Mouse (Mus musculus) liver, embryonic 12.5 days (tissue): ENCODE results near the gene Pten. TPM values are rescaled to one million over a fixed set of nuclear protein-coding genes. Genes with fewer than 3 reads are reported as not detected.
A peak's percentile ranks its signal among the peaks of the same experiment; 100 is the strongest.

Experiments used
- ATAC-seq: fragments of 200-750 bp; cut with Nextera tagmentation; 2 replicates; pipeline ENCODE4 v1.8.0; 2017; ENCODE audit warnings: moderate number of reproducible peaks, mild to moderate bottlenecking, moderate library complexity
- H3K27ac ChIP-seq: fragments of 300-500 bp; sonication (generic); 2 replicates; pipeline ENCODE4 v1.5.1; 2016; ENCODE audit warnings: mild to moderate bottlenecking
- H3K27me3 ChIP-seq: fragments of 300-500 bp; sonication (generic); replicated peaks from 2 replicates; pipeline ENCODE4 v1.6.1; 2016; ENCODE audit warnings: mild to moderate bottlenecking, moderate library complexity
- H3K36me3 ChIP-seq: fragments of 300-500 bp; sonication (generic); 2 replicates; pipeline ENCODE4 v1.6.1; 2016; ENCODE audit warnings: mild to moderate bottlenecking, moderate library complexity
- H3K4me1 ChIP-seq: fragments of 300-500 bp; sonication (generic); 2 replicates; pipeline ENCODE4 v1.6.1; 2016
- H3K4me2 ChIP-seq: fragments of 300-500 bp; sonication (generic); 2 replicates; pipeline ENCODE4 v1.6.1; 2016; ENCODE audit warnings: mild to moderate bottlenecking, moderate library complexity
- H3K4me3 ChIP-seq: fragments of 300-500 bp; sonication (generic); 2 replicates; pipeline ENCODE4 v1.5.1; 2016; ENCODE audit warnings: mild to moderate bottlenecking, moderate library complexity
- H3K9ac ChIP-seq: fragments of 300-500 bp; sonication (generic); 2 replicates; pipeline ENCODE4 v1.6.1; 2016; ENCODE audit warnings: mild to moderate bottlenecking, moderate library complexity
- H3K9me3 ChIP-seq: fragments of 300-500 bp; sonication (generic); replicated peaks from 2 replicates; pipeline ENCODE4 v1.6.1; 2016; ENCODE audit warnings: mild to moderate bottlenecking, moderate library complexity
- WGBS: fragments of 180-500 bp; shearing (Covaris S2); methylation state at CpG from one replicate; pipeline ENCODE4 v1.1.7; 2016; ENCODE audit not compliant: insufficient replicate concordance; 5-methylcytosine and 5-hydroxymethylcytosine counted together
- polyA plus RNA-seq: library from polyadenylated mRNA; unstranded; fragments of >200 nt; fragmentation: Nextera tagmentation; extraction: Ambion mirVana; gene quantifications from 2 replicates; pipeline ENCODE4 v1.2.1, GENCODE M21; 2016

Gene Pten
- 5.4 and 5.9 TPM in 2 replicates for polyA plus RNA-seq

GRCm38 (mm10) chr19:32756900-32757725, at the start of gene Pten:
TSS of gene Pten (plus strand) at chr19:32757497.
- peak; percentile 90 for ATAC-seq
- Histone ChIP-seq H3K27me3 (peaks cover 9% of the 10 kb centered on the region; the same call in 1 of the 2 replicates), H3K9ac (peak within 1 kb of the TSS; percentile 97), H3K27ac (peak within 1 kb of the TSS; percentile 93), H3K9me3 (no peaks in the 10 kb centered on the region), H3K36me3 (no peaks in the 10 kb centered on the region), H3K4me1 (peaks cover 42% of the 10 kb centered on the region), H3K4me2 (peak within 1 kb of the TSS; percentile 94), H3K4me3 (peak within 1 kb of the TSS; percentile 96)
- 2% methylated on average over 73 of the region's 77 CpGs for WGBS

DNA sequence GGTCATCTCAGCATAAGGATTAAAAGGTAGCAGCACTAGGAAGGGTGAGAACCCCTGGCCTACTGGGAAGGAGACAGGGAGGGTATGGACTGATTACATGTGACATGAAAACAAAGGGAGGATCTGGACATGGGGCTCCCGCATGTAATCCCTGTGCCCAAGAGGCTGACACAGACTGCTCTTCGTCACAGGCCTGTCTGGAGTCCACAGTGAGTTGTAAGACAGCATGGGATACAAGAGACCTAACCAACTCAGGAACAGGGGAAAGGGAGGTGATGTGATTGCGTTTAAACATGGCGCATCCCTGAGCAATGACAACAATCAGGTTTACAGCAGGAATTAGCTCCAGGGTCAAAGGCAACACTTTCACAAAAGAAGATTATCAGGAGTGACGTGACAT, 48.3 kb upstream of the Pten start:
- 77% methylated on average over 5 of the region's 5 CpGs for WGBS

DNA sequence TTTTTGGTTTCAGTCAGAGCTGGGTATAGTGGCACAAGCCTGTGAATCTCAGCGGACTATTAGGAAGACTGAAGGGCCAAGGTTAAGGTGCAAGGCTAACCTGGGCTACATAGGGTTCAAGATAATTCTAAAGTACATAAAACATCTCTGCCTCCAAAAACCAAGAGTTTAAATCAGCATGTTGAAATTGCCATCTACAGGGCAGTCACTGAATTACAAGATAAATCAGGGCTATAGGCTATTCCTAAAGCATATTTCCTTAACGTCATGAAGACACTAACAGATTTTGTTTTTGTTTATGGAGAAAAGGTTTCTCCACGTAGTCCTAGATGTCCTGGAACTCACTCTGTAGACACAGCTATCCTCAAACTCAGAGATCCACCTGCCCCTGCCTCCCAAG, 47.0 kb upstream of the Pten start:
- H3K9ac ChIP-seq, result no peak overlapping the region
- no peaks in the 10 kb centered on the region for H3K9me3 ChIP-seq
- H3K27me3 ChIP-seq, result no peaks in the 10 kb centered on the region
- peaks cover 35% of the 10 kb centered on the region for H3K4me1 ChIP-seq
- peaks cover 20% of the 10 kb centered on the region for H3K36me3 ChIP-seq
- no peak overlapping the region for H3K27ac ChIP-seq
- 57% methylated on average over 3 of the region's 3 CpGs for WGBS
- no peak overlapping the region for H3K4me3 ChIP-seq
- ATAC-seq, result no peak
- H3K4me2 ChIP-seq, result peak overlapping the region; percentile 85

More for the DNA sequence above, 48.3 kb upstream of the Pten start:
- Histone ChIP-seq H3K9me3 (no peaks in the 10 kb centered on the region), H3K27ac (no peak overlapping the region), H3K9ac (no peak overlapping the region), H3K36me3 (peaks cover 33% of the 10 kb centered on the region), H3K4me2 (no peak overlapping the region), H3K4me3 (no peak overlapping the region), H3K27me3 (no peaks in the 10 kb centered on the region), H3K4me1 (peaks cover 26% of the 10 kb centered on the region)
- no peak for ATAC-seq

DNA sequence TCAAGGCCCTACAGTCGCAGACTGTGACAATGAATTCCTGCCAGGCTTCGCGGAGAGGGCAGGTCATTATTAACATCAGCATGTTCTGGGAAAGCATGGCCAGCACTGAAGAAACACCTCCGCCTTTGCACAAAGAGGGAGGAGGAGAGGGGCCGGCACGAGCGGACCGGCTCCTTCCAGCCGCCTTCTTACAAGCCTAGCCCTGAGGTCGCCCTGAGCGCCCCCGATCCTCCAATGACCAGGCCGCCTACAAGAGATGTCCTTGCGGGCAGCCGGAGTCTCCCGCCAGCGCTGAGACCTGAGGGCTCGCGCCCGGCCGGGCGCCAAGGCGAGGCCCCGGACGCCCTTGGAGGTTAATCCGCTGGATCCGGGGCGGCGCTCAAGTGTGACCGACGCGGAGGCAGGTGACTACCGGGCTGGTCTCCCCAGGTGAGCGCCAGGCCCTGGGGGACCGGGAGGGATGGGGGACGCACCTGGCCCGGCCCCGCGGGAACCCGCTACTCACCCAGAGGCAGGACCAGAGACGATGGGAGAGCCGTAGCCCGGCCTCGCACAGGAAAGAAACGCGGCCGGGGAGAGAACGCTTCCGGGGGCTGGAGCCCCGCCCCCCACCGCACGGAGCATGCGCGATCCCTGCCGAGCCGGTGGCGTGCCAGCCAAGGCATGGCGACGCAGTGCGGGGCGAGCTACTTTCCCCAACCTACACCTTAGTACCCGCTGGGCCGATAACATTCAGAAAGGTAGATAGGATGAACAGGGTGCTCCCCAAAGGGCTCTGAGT, 45.3 kb upstream of the Pten start:
- Histone ChIP-seq H3K36me3 (peaks cover 8% of the 10 kb centered on the region; the same call in 1 of the 2 replicates), H3K27ac (peak overlapping the region; percentile 81), H3K9me3 (no peaks in the 10 kb centered on the region), H3K4me3 (peak overlapping the region; percentile 89), H3K9ac (peak overlapping the region; percentile 85), H3K4me1 (peaks cover 35% of the 10 kb centered on the region), H3K27me3 (no peaks in the 10 kb centered on the region), H3K4me2 (peak overlapping the region; percentile 85)
- WGBS, result under 1% methylated on average over 62 of the region's 63 CpGs
- peak; percentile 97 for ATAC-seq

DNA sequence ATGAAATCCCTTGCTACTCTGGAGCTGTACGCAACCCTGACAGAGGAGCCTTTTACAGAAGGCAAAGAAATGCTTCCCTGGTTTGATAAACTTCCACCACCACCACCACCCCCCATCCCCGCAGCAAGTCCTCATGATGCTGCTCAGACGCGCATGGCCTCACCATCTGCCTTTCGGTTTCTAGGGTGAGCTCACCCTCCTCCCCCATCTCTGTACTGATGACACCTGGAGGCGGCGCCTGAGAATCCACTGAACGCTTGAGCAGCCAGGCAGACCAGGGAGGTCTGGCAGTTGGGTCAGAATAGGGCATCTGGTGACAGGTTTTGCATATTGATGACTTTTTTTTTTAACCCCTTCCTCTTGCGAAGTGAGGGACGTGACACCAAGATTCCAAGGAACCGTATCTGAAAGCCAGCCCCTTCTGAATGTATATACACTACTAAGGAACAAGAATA, 44.7 kb upstream of the Pten start:
- H3K27ac ChIP-seq, result peak overlapping the region; percentile 81
- 3% methylated on average over 11 of the region's 11 CpGs for WGBS
- no peaks in the 10 kb centered on the region for H3K27me3 ChIP-seq
- peak; percentile 79 for ATAC-seq
- H3K9me3 ChIP-seq, result no peaks in the 10 kb centered on the region
- peaks cover 8% of the 10 kb centered on the region; the same call in 1 of the 2 replicates for H3K36me3 ChIP-seq
- peak overlapping the region; percentile 85 for H3K4me2 ChIP-seq
- peak overlapping the region; percentile 89 for H3K4me3 ChIP-seq
- peaks cover 35% of the 10 kb centered on the region for H3K4me1 ChIP-seq
- H3K9ac ChIP-seq, result peak overlapping the region; percentile 85

- Histone ChIP-seq H3K4me3 (no peak overlapping the region), H3K9me3 (no peaks in the 10 kb centered on the region), H3K27ac (no peak overlapping the region), H3K36me3 (peaks cover 8% of the 10 kb centered on the region; the same call in 1 of the 2 replicates), H3K4me1 (peaks cover 35% of the 10 kb centered on the region), H3K27me3 (no peaks in the 10 kb centered on the region), H3K4me2 (peak overlapping the region; percentile 85; the same call in 1 of the 2 replicates), H3K9ac (no peak overlapping the region)
- WGBS, result 82% methylated on average over 3 of the region's 3 CpGs
- no peak for ATAC-seq
Measured at GRCm38 (mm10) chr19:32713471-32713870, 43.8 kb upstream of the Pten start.

DNA sequence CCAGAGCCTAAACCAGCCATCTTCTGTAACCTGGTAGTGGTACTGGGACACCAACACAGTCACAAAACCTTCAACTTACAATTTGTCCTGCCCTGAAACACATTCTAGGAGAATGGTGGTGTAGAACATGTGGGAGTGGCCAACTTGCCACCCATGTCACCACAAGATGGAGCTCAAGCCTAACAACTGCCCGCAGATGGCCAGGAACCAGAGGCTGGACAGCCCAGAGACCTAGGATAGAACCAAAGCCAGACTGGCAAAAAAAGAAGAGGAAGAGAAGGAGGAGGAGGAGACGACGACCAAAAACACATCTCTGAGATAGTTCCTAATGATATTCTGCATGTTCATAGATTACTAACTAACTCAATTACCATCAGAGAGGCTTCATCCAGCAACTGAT, 42.1 kb upstream of the Pten start:
- no peak for ATAC-seq
- WGBS, result 7% methylated on average over 3 of the region's 3 CpGs

DNA sequence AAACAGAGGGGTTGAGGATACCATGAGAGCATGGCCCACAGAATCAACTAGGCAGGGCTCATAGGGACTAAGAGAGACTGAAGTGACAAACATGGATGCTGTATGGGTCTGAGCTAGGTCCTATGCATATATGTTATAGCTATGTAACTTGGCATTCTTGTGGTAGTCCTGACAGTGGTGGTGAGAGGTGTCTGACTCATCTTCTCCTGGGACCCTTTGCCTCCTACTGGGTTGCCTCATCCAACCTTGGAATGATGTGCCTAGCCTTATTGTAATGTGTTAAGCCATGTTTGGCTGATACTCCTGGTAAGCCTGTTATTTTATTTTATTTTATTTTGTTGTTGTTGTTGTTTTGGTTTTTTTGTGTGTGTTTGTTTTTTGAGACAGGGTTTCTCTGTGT, 41.6 kb upstream of the Pten start:
- no peak for ATAC-seq
- H3K27ac ChIP-seq, result no peak overlapping the region
- no peaks in the 10 kb centered on the region for H3K36me3 ChIP-seq
- peaks cover 27% of the 10 kb centered on the region for H3K4me1 ChIP-seq
- no peak overlapping the region for H3K4me2 ChIP-seq
- H3K9me3 ChIP-seq, result no peaks in the 10 kb centered on the region
- no peaks in the 10 kb centered on the region for H3K27me3 ChIP-seq
- H3K4me3 ChIP-seq, result no peak overlapping the region
- H3K9ac ChIP-seq, result no peak overlapping the region

More for the DNA sequence above, 42.1 kb upstream of the Pten start:
- no peaks in the 10 kb centered on the region for H3K36me3 ChIP-seq
- peaks cover 32% of the 10 kb centered on the region for H3K4me1 ChIP-seq
- H3K27ac ChIP-seq, result no peak overlapping the region
- H3K9ac ChIP-seq, result no peak overlapping the region
- no peaks in the 10 kb centered on the region for H3K27me3 ChIP-seq
- H3K9me3 ChIP-seq, result no peaks in the 10 kb centered on the region
- no peak overlapping the region for H3K4me3 ChIP-seq
- H3K4me2 ChIP-seq, result no peak overlapping the region

DNA sequence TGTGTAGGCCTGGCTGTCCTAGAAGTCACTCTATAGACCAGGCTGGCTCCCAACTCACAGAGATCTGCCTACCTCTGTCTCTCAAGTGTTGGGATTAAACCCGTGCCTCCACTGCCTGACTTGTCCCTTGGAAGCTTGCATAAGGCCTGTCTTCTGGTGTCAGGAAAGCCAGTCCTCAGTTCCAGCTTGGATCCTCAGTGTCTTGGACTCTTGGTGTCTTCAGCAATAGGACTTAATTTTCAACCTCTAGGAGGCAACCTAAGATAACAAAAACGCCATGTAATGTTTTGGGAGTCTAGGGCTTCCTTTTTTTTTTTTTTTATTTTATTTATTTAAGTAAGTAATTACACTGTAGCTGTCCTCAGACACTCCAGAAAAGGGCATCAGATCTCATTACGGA, 39.7 kb upstream of the Pten start:
- H3K4me3 ChIP-seq, result no peak overlapping the region
- H3K27me3 ChIP-seq, result no peaks in the 10 kb centered on the region
- H3K36me3 ChIP-seq, result no peaks in the 10 kb centered on the region
- H3K27ac ChIP-seq, result no peak overlapping the region
- no peak overlapping the region for H3K4me2 ChIP-seq
- H3K4me1 ChIP-seq, result peaks cover 16% of the 10 kb centered on the region
- no peaks in the 10 kb centered on the region for H3K9me3 ChIP-seq
- no peak overlapping the region for H3K9ac ChIP-seq
- ATAC-seq, result no peak
- WGBS, result 52% methylated on average over 3 of the region's 3 CpGs

DNA sequence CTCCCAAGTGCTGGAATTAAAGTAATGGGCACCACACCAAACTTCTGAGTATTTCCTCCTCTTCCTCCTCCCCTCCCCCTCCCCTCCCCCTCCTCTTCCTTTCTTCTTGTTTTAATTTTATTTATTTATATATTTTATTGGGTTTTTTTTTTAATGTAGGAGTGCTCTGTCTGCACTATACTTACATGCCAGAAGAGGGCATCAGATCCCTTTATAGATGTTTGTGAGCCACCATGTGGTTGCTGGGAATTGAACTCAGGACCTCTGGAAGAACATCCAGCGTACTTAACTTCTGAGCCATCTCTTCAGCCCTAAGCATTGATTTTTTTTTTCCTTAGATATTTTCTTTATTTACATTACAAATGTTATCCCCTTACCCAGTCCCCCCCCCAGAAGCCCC, 37.0 kb upstream of the Pten start:
- Histone ChIP-seq H3K9ac (no peak overlapping the region), H3K4me2 (no peak overlapping the region), H3K27ac (no peak overlapping the region), H3K4me3 (no peak overlapping the region), H3K27me3 (0 out of 2 replicates have a peak, but pooled peaks cover 10% of the 10 kb centered on the region), H3K9me3 (no peaks in the 10 kb centered on the region), H3K36me3 (no peaks in the 10 kb centered on the region), H3K4me1 (no peaks in the 10 kb centered on the region)
- 88% methylated on average over 1 of the region's 1 CpGs for WGBS
- no peak for ATAC-seq

DNA sequence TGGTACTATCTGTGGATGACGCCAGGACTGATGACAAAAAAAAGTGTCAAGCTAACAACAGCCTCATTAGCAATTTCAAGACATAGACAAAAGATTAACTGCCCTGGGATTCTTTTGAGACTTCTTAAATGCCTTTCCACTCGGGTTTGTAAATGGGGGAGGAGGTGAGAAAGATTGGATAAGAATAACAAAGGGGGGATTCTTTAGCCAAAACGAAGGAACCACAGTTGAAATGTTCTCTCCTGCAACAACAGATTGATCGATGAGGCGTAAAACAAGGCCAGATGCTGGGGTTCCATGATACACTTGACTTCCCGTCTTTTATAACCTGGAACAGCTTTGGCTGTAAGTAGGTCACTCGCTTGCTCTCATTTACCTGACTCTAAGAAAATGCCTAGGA, 33.5 kb upstream of the Pten start:
- WGBS, result 45% methylated on average over 7 of the region's 7 CpGs
- Histone ChIP-seq H3K27ac (no peak overlapping the region), H3K27me3 (peaks cover 39% of the 10 kb centered on the region), H3K9ac (no peak overlapping the region), H3K4me3 (no peak overlapping the region), H3K9me3 (no peaks in the 10 kb centered on the region), H3K4me2 (no peak overlapping the region), H3K4me1 (no peaks in the 10 kb centered on the region), H3K36me3 (no peaks in the 10 kb centered on the region)
- no peak for ATAC-seq
